Mouse (Mus musculus): ENCODE data around the gene Hal. TPM values are rescaled to one million over a fixed set of nuclear protein-coding genes. Genes with fewer than 3 reads are reported as not detected.

The Hal gene
- polyA plus RNA-seq, 1 experiment from 2014 or later, result 0.14 TPM

DNA sequence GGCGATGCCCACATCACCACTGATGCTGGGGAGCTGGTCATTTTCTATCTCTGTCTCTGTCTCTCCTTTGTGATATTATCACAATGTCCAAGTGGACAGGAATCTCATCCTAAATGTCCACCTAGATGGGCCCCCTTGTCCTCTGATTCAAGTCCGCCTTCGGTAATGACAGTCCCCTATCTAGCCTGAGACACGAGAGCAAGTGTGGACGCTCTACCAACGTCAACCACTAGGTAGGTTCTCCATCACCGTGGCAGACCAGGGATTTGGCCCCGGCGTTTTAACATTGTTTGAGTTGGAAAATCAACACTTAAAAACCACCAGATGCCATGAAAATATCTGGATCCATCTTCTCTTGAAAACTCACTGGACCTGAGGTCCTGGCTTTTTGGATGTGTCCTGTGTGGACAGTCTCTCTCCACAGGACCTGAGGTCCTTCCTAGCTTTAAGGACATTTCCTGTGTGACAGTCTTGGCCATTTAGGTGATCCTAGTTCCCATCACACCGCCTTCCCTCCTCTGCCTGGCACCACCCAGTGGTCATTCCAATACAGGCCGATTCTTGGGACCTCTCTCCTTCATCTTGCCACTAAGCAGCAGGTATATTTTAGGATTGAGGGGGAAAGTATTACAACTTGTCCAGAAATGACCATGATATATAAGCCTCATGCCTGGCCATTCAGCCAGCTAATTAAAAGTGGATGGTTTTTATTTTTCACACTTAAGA lies 79.4 kb downstream of the Hal start:
- no peak overlapping the region for H3K4me2 ChIP-seq (ENCODE audit: low read depth, low read length)
- H3K36me3 ChIP-seq (ENCODE audit: control insufficient read depth, insufficient read depth, low read length), result no peaks in the 10 kb centered on the region
- H3K27me3 ChIP-seq (ENCODE audit: control insufficient read depth, insufficient read depth, low read depth, low read length), result no peaks in the 10 kb centered on the region
- no peaks in the 10 kb centered on the region for H3K4me1 ChIP-seq (replicated peaks; ENCODE audit: control insufficient read depth, insufficient read depth, low read length)
- ATAC-seq (ENCODE audit: low read depth), result no peak
- no peak overlapping the region for H3K27ac ChIP-seq (ENCODE audit: low read length)
- WGBS, result 81% methylated on average over 11 of the region's 11 CpGs
- H3K9ac ChIP-seq (ENCODE audit: low read length), result no peak overlapping the region
- H3K4me3 ChIP-seq (ENCODE audit: low read length), result no peak overlapping the region
- no peaks in the 10 kb centered on the region for H3K9me3 ChIP-seq (ENCODE audit: control insufficient read depth, low read length)

DNA sequence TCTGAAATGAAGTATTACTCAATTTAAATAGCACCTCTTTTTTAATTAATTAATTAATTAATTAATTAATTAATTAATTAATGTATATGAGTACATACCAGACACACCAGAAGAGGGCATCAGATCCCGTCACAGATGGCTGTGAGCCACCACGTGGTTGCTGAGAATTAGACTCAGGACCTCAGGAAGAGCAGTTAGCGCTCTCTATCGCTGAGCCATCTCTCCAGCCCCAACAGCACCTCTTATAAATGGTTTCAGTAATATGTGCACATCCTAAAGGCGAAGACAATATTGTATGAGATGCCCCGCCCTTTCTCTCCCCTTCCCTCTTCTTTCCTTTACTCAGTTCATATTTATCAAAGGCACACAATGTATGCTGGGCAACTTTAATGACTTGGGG lies 80.1 kb downstream of the Hal start:
- H3K4me2 ChIP-seq (ENCODE audit: low read depth, low read length), result no peak overlapping the region
- no peak overlapping the region for H3K4me3 ChIP-seq (ENCODE audit: low read length)
- no peaks in the 10 kb centered on the region for H3K27me3 ChIP-seq (ENCODE audit: control insufficient read depth, insufficient read depth, low read depth, low read length)
- H3K4me1 ChIP-seq (replicated peaks; ENCODE audit: control insufficient read depth, insufficient read depth, low read length), result no peaks in the 10 kb centered on the region
- H3K9ac ChIP-seq (ENCODE audit: low read length), result no peak overlapping the region
- no peaks in the 10 kb centered on the region for H3K9me3 ChIP-seq (ENCODE audit: control insufficient read depth, low read length)
- no peak for ATAC-seq (ENCODE audit: low read depth)
- H3K27ac ChIP-seq (ENCODE audit: low read length), result no peak overlapping the region
- H3K36me3 ChIP-seq (ENCODE audit: control insufficient read depth, insufficient read depth, low read length), result no peaks in the 10 kb centered on the region
- 80% methylated on average over 6 of the region's 6 CpGs for WGBS

Other genes with a start within 250 kb of the Hal start
- 44.9 and 48.0 TPM in 2 replicates for gene Elk3, start 177.6 kb upstream of the Hal start, polyA plus RNA-seq (2015; fragmentation: Nextera tagmentation; extraction: Ambion mirVana)
- 194 and 210 TPM in 2 replicates for gene Lta4h, start 35.4 kb upstream of the Hal start, polyA plus RNA-seq (2015; fragmentation: Nextera tagmentation; extraction: Ambion mirVana)
- 0.24 and 0.39 TPM in 2 replicates for gene Amdhd1, start 51.3 kb downstream of the Hal start, polyA plus RNA-seq (2015; fragmentation: Nextera tagmentation; extraction: Ambion mirVana)
- 0.24 and 0.74 TPM in 2 replicates for gene Ccdc38, start 51.9 kb downstream of the Hal start, polyA plus RNA-seq (2015; fragmentation: Nextera tagmentation; extraction: Ambion mirVana)
- gene Snrpf, start 100.9 kb downstream of the Hal start, polyA plus RNA-seq (2015; fragmentation: Nextera tagmentation; extraction: Ambion mirVana), result 99.4 and 105 TPM in 2 replicates
- gene Ntn4, start 151.9 kb downstream of the Hal start, polyA plus RNA-seq (2015; fragmentation: Nextera tagmentation; extraction: Ambion mirVana), result 0.36 and 0.58 TPM in 2 replicates